In genomic region chr1:76039029-76039655, GRCm38 (mm10) we compare ENCODE assay signal across 8 mouse cellular contexts.
DNase-seq lines count a peak whose midpoint lies in the region; ATAC-seq lines count a peak whose summit lies in the region.

No protein-coding gene starts in this region.

- peak; percentile 19 to 27 for DNase-seq in adrenal gland, adult (ENCODE audit: inconsistent age in 2 of 2, low spot score in 1 of 2)
- DNase-seq in adrenal gland, postnatal 25 days, result no peak
- peak; percentile 13 to 33 for DNase-seq in cerebellum, adult 18-20 months
- peak; percentile 86 to 91 for DNase-seq in heart, adult 18-20 months
- peak; percentile 70 for DNase-seq in layer of hippocampus, adult 11-12 months (ENCODE audit: low spot score)
- no peak for DNase-seq in MN1 (ENCODE audit: low spot score)

- H3K4me1 ChIP-seq in lung, embryonic 16.5 days (replicated peaks; ENCODE audit: control insufficient read depth, insufficient read depth, low read length), result peaks cover 6% of the 10 kb centered on the region; the same call in 1 of the 2 replicates
- peaks cover 13% of the 10 kb centered on the region for H3K4me1 ChIP-seq in forebrain, embryonic 13.5 days

- H3K9ac ChIP-seq in lung, embryonic 16.5 days (ENCODE audit: low read length), result no peak overlapping the region
- no peak overlapping the region for H3K9ac ChIP-seq in forebrain, embryonic 13.5 days

- no peak overlapping the region for H3K27ac ChIP-seq in lung, embryonic 16.5 days (ENCODE audit: low read length)
- H3K27ac ChIP-seq in forebrain, embryonic 13.5 days, result no peak overlapping the region

- WGBS in lung, embryonic 16.5 days, result 40% methylated on average over 4 of the region's 4 CpGs
- 43% methylated on average over 4 of the region's 4 CpGs for WGBS in forebrain, embryonic 13.5 days

- no peaks in the 10 kb centered on the region for H3K36me3 ChIP-seq in lung, embryonic 16.5 days (ENCODE audit: control insufficient read depth, insufficient read depth, low read length)
- H3K36me3 ChIP-seq in forebrain, embryonic 13.5 days (ENCODE audit: poor library complexity, severe bottlenecking), result no peaks in the 10 kb centered on the region

- no peak overlapping the region for H3K4me2 ChIP-seq in lung, embryonic 16.5 days (ENCODE audit: low read depth, low read length)
- no peak overlapping the region for H3K4me2 ChIP-seq in forebrain, embryonic 13.5 days

- H3K9me3 ChIP-seq in lung, embryonic 16.5 days (ENCODE audit: control insufficient read depth, low read length), result no peaks in the 10 kb centered on the region
- no peaks in the 10 kb centered on the region for H3K9me3 ChIP-seq in forebrain, embryonic 13.5 days (replicated peaks)

- H3K27me3 ChIP-seq in lung, embryonic 16.5 days (ENCODE audit: control insufficient read depth, insufficient read depth, low read depth, low read length), result no peaks in the 10 kb centered on the region
- H3K27me3 ChIP-seq in forebrain, embryonic 13.5 days, result no peaks in the 10 kb centered on the region

- no peak overlapping the region for H3K4me3 ChIP-seq in lung, embryonic 16.5 days (ENCODE audit: low read length)
- H3K4me3 ChIP-seq in forebrain, embryonic 13.5 days, result no peak overlapping the region

- peak; percentile 86 for ATAC-seq in lung, embryonic 16.5 days (ENCODE audit: low read depth)
- no peak for ATAC-seq in forebrain, embryonic 13.5 days

Comparison
In these comparisons a context has a peak if more than half of its experiments do, and no peak if none do; other contexts are left out.
1. DNase-seq: peak in adrenal gland, adult (2 of 2), cerebellum, adult 18-20 months (2 of 2), heart, adult 18-20 months (2 of 2) and layer of hippocampus, adult 11-12 months (single experiment); none in adrenal gland, postnatal 25 days (single experiment) and MN1 (single experiment).